Mouse (Mus musculus): Measurements from ENCODE around the gene Kdelr1.
A peak's percentile ranks its signal among the peaks of the same experiment; 100 is the strongest.

The Kdelr1 gene

DNA sequence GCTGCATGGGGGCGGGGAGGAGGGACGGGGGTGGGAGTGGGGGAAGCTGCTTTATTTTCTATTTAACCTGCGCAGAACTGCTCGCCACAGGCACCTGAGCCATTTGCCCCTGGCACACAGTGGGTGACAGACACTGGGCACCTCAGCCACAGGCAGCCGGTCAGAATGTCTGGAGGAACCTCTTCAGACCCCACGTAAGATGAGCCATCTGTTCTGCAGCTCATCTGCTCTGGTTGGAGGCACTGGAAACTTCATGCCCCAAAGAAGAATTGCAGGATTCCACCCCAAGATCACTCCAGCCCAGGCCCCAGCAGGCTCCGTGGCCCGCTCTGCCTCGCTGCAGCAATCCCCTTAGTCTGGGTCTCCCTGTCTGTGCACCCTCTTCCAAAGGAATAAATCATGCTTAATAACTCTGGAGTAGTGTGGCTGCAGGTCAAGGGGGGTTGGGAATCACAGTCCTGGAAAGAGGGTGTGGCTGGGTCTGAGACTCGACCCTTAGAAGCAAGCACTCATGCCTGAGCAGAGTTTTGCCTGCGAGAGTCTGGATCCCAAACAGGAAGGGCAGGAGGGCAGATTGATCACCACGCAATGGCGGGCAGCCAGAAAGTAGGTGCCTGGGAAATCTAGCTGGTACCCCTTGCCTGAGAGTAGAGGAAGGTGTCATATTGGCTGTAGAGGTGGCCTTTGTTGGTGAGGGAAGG, 44.6 kb downstream of the Kdelr1 start:
- DNase-seq (ENCODE audit: low spot score in 2 of 2): no peak

GRCm38 (mm10) chr7:45917926-45918325, 45.4 kb downstream of the Kdelr1 start:
- DNase-seq (ENCODE audit: low spot score in 2 of 2): no peak

DNA sequence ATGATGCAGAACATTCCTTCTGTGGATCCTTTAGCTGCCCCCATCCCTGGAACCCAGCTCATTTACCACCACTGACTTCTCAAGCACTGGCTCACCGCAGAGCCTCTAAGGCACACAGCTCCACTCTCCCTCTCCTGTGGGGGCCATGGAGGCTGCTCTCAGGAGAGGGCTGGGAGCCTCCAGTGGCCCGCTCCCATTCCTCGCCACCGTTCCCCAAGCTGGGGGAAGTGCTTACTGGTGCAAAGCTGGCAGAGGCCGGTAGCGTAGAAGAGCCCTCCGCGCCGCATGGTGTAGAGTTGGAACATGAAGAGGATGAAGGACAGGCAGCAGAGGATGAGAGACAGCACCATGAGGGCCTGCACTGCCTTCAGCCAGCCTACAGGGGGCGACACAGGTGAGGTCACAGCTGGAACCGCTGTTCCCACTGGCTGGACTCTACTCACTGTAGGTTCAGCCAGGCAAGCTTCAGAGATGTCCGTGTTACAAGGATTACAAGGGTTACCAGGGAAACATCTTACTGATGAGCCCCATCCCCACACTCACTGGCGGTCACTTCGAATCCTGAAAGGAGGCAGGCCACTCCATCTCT, 46.6 kb downstream of the Kdelr1 start:
- no peak for DNase-seq (ENCODE audit: low spot score in 2 of 2)

GRCm38 (mm10) chr7:45919761-45920160, 47.2 kb downstream of the Kdelr1 start:
- DNase-seq (ENCODE audit: low spot score in 2 of 2): no peak

DNA sequence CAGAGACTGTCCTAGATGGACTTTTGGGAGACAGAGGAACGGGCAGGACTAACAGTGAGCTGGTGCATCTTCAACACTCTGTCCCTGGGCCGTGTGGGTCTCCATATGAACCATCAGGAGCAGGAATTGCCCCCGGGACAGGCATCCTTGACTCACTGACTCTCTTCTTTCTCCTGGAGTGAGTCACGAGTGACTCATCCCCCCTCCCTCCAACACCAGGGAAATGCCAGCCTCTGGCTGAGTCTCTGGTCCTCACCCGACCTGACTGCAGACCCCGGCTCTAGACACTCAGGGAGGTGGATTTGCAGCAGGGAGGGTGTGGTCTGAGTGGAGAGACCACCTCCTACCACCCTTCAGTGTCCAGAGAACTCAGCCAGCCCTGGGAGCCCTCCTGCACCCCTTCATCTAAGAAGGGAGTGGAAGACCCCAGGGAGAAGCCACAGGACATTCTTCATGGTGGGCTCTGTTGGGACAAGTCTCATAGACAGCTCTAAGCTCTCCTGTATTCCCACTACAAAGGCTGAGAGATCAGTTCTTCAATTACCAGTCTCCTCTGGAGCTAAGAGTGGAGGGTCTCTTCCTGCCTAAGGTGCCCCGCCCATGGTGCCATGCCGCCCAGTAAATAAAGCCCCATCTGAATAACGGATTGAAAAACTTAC, 48.1 kb downstream of the Kdelr1 start:
- peak in 1 of 2 experiments; percentile 30 for DNase-seq (ENCODE audit: low spot score in 2 of 2)

- DNase-seq (ENCODE audit: low spot score in 2 of 2): no peak
These were observed 48.7 kb downstream of the Kdelr1 start, which contains the start of gene Emp3 for GRCm38 (mm10) chr7:45921242-45921621. Gene Emp3, minus strand, starts transcription at chr7:45921404.

- no peak for DNase-seq (ENCODE audit: low spot score in 2 of 2)
These were observed 49.5 kb downstream of the Kdelr1 start for GRCm38 (mm10) chr7:45921950-45922600.

DNA sequence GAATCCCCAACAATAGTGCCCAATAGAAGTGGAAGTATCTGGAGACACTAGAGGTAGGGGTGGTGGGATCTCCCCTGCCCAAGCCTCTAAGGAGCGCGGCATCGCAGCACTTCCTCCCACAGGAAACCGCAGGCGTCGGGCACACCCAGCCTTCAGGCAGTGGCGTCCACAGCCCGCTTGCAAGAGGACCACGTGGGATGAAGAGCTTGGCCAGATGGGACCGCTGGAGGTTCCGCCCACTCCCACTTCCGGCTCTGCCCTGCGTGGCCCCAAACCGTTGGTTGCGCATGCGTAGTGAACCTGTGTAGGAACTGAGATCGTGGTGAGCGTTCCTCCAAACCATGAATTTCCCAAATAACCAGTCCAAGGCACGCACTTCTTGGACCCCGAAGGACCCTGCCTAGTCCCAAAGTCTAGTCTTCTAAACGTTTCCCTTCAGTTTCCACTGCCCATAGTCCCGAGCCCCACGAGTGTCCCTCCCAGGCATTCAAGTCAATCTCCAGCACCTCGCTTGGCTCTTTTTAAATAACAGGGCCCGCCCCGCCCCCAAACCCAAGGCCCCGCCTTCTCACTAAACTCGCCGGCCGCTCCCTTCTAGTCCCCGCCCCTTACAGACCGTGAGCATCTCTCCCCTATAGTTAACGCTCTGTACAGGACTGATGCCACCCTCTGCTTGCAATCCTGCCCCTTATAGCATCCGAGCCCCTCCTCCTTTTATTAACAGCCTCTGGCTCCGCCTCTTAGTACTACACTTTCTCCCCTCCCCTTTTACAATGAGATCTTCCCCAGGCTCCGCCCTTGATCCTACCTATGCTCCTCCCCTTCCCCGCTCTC, 50.6 kb downstream of the Kdelr1 start:
- peak; percentile 91 to 94 for DNase-seq (ENCODE audit: low spot score in 2 of 2)

- DNase-seq (ENCODE audit: low spot score in 2 of 2): peak in 1 of 2 experiments; percentile 31
These were observed 51.3 kb downstream of the Kdelr1 start, which contains the start of gene Ccdc114 for GRCm38 (mm10) chr7:45923762-45924428. Gene Ccdc114, plus strand, starts transcription at chr7:45924072.

DNA sequence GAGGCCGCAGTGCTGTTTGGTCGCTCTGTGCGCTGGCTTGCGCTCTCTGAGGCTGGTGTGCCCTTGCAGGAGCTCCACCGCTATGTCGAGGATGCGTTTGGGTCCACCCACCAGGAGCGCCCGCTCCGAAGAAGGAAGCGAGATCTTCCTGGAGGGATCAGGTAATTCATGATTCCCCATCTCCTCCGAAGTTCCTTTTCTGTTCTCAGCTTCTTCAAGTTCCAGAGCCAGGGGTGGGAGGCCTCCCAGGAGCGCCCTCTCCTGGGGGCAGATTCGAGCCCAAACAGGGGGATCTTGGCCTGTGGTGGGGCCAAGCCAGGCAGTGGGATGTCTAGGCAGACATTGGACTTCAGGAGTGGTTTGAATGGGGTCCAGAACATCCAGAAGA, 51.9 kb downstream of the Kdelr1 start:
- DNase-seq (ENCODE audit: low spot score in 2 of 2): no peak

- DNase-seq (ENCODE audit: low spot score in 2 of 2): no peak
These were observed 56.2 kb downstream of the Kdelr1 start for GRCm38 (mm10) chr7:45928626-45929295.

- DNase-seq (ENCODE audit: low spot score in 2 of 2): no peak
These were observed 57.1 kb downstream of the Kdelr1 start for GRCm38 (mm10) chr7:45929688-45930087.
